Mouse (Mus musculus) colon, adult 2 months (tissue): ENCODE measurements around the gene Dhx16. TPM values are rescaled to one million over a fixed set of nuclear protein-coding genes. Genes with fewer than 3 reads are reported as not detected.

Source experiments
- polyA plus RNA-seq: library from polyadenylated mRNA; depleted of rRNA; stranded (reverse); fragments of >200 nt; gene quantifications from 2 replicates; pipeline ENCODE4 v1.2.3, GENCODE M21; 2012; rRNA removed

The Dhx16 gene
- polyA plus RNA-seq: 52.0 and 61.3 TPM in 2 replicates

GRCm38 (mm10) chr17:35879245-35880057 lies at the start of gene Dhx16:
TSS of gene Dhx16 (plus strand) at chr17:35879819.

GRCm38 (mm10) chr17:35838122-35838544 lies 41.5 kb upstream of the Dhx16 start, which contains the start of gene Tubb5:
TSS of gene Tubb5 (minus strand) at chr17:35838306.

DNA sequence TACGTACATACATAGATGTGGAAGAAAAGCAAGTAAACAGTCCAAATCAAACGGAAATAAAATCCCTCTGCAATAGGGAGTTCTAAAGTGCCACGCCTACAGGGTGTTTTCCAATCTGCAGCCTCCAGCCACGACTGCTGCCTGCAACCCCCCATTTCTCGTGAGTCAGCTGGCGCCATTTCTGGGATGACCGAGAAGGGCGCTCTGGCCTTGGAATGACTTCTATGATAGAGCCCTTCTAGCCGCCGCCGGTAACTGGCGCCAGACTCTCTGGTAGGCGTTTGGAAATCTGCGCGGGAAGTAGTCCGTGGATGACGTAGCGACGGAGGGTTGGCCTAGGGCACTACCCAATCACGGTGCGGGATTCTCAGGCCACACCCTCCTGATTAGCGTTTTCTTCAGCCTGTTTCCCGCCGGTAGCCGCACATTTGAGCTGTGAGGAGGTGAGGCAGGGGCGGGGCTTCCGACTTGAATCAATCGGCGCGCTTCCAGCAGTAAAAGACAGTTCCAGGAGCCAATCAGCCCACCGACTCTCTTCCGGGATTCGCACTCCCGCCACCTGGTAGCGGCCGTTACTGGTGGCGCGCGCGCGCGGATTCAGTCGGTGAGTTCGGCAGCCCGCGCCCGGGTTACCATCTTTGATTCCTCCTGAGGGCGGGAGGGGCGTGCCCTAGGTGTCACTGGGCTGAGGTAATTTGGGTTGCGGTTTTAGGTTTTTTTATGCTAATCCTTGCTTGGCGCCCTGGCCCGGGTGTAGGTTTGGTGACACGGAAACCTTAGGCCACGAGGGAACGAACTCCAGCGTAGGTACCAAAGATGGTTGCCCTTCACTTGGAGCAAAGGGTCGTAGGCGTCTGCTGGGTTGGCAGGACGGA lies 38.3 kb upstream of the Dhx16 start, which contains the start of gene Mdc1:
Gene Mdc1, plus strand, starts transcription at position 440 of the 875 bp plus-strand sequence.

GRCm38 (mm10) chr17:35861198-35861857 lies 18.3 kb upstream of the Dhx16 start, which contains the start of gene Nrm:
TSS of gene Nrm (plus strand) at chr17:35861318.

DNA sequence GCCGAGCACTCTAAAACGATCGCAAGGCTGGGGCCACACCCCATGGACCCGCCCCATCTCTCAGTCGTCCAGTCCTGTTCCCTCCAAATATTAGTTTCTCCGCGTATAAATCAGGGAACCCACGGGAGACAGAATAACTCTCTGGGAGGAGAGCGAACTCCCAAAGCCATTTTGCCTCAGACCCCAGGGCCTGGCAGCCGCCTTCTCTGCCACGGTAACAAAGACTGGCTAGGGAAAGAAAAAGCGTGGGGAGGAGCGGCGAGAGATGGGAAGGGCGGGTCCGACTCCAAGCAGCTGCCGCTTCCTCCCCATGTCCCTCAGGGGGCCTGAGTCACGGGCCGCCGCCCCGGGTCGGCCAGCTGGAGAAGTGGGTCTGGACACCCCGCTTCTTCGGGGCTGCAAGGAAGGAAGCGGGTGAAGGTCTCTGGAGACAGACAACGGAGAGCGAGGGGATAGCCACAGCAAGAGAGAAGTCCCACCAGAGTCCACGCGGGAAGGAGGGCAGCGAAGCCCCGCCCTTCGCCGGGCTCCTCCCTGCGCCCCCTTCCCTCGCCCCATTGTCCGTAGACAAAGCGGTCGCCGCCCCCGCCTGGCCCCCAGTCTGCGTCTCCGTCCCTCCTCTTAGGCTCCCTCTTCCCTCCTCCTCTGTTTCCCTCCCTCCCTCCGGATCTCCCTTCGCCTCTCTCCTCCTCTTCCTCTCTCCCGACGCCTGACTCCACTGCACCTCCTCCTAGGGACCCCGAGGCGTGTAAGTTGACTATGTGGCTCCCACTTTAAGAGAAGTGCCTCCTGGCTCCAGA lies 13.9 kb upstream of the Dhx16 start, which contains the start of gene Ppp1r18:
Gene Ppp1r18, plus strand, starts transcription at position 113 of the 800 bp plus-strand sequence.

DNA sequence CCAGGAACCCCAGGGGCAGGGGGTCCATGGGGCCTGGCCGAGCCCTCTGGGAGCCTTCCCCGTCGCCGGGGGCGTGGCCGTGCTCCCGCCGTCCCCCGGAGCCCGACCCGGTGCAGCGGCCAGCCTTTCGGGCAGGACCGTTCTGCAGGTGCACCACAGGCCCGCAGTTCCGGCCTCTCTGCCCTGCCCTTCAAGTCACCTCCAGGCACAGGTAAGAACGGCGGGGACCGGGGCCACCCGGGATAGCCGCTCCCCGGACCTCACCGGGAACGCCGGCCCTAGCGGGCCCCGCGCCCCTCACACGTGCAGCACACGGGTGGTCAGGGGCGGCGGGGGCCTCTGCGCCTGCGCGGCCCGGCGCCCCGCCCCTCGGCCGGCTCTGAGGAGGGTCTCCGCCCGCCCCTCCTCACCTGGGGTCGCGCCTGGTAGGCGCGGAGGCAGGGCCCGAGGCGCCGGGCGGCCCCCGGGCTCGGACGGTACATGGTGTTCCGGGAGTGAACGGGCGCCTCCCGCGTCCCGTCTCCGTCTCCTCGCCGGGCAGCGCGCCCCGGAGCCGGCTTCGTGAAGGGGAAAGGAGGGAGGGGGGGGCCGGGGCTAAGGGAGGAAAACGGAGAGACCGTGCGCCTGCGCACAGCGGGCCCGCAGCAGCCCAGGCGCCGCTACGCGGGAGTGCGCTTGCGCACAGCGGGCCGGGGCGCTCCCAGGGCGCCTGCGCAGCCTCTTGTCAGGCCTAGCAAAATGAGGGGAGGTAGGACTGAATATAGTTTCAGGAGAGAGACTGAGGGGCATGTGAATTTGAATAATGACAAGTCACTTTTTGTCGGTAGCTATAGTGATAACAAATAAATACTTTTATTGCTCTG lies 17.4 kb downstream of the Dhx16 start, which contains the start of gene 2310061I04Rik:
Gene 2310061I04Rik, minus strand, starts transcription at position 651 of the 863 bp plus-strand sequence.

DNA sequence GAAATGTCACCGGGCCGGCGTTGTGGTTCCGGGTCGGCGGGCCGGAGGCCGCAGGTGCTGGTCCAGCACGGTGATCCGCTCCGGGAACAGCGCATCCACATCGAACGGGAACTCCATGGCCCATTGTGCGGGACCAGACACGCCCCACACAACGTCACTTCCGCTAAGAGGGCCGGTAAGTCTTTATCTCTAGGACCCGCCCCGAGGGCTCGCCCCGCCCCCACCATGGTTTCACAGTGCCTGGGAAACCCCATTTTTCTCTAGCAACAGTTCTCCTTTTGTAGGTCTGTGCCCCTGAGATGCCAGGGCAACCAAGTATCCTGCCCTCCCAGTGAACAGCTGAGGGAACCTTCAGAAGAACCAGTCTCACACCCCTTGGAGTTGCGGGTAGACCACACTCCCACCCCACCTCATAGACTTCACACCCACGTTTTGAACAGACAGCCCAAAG lies 30.3 kb downstream of the Dhx16 start, which contains the start of gene Atat1:
Gene Atat1, minus strand, starts transcription at position 157 of the 451 bp plus-strand sequence.

GRCm38 (mm10) chr17:35916297-35917142 lies 36.9 kb downstream of the Dhx16 start, which contains the start of the genes Mrps18b and Ppp1r10:
TSS of gene Mrps18b (minus strand) at chr17:35916389.
TSS of gene Ppp1r10 (plus strand) at chr17:35916434.

Other genes with a start within 250 kb of the Dhx16 start
- not detected in 2 replicates for gene Mucl3, start 236.1 kb upstream of the Dhx16 start, polyA plus RNA-seq
- 43.1 and 46.7 TPM in 2 replicates for gene Vars2, start 212.2 kb upstream of the Dhx16 start, polyA plus RNA-seq
- 25.7 and 30.4 TPM in 2 replicates for gene Gtf2h4, start 206.1 kb upstream of the Dhx16 start, polyA plus RNA-seq
- gene Ddr1, start 175.2 kb upstream of the Dhx16 start, polyA plus RNA-seq: 106 and 136 TPM in 2 replicates
- gene Ier3, start 58.1 kb upstream of the Dhx16 start, polyA plus RNA-seq: 16.2 and 17.0 TPM in 2 replicates
- 62.1 and 68.9 TPM in 2 replicates for gene Flot1, start 56.6 kb upstream of the Dhx16 start, polyA plus RNA-seq
- 211 and 247 TPM in 2 replicates for gene Tubb5, start 41.5 kb upstream of the Dhx16 start, polyA plus RNA-seq
- 4.2 and 5.1 TPM in 2 replicates for gene Mdc1, start 38.3 kb upstream of the Dhx16 start, polyA plus RNA-seq
- gene Nrm, start 18.5 kb upstream of the Dhx16 start, polyA plus RNA-seq: 25.2 and 32.0 TPM in 2 replicates
- gene Ppp1r18, start 14.2 kb upstream of the Dhx16 start, polyA plus RNA-seq: 24.0 and 26.8 TPM in 2 replicates
- 90.4 and 106 TPM in 2 replicates for gene 2310061I04Rik, start 17.6 kb downstream of the Dhx16 start, polyA plus RNA-seq
- 43.4 and 55.2 TPM in 2 replicates for gene Atat1, start 30.3 kb downstream of the Dhx16 start, polyA plus RNA-seq
- 60.4 and 63.6 TPM in 2 replicates for gene Mrps18b, start 36.6 kb downstream of the Dhx16 start, polyA plus RNA-seq
- gene Ppp1r10, start 36.6 kb downstream of the Dhx16 start, polyA plus RNA-seq: 37.3 and 41.4 TPM in 2 replicates
- gene Abcf1, start 89.9 kb downstream of the Dhx16 start, polyA plus RNA-seq: 77.5 and 78.6 TPM in 2 replicates
- gene Gnl1, start 100.0 kb downstream of the Dhx16 start, polyA plus RNA-seq: 25.3 and 28.3 TPM in 2 replicates
- 7.6 and 8.0 TPM in 2 replicates for gene Prr3, start 100.4 kb downstream of the Dhx16 start, polyA plus RNA-seq
- 0.68 and 0.84 TPM in 2 replicates for gene H2-T24, start 140.7 kb downstream of the Dhx16 start, polyA plus RNA-seq
- 331 and 384 TPM in 2 replicates for gene H2-T23, start 153.0 kb downstream of the Dhx16 start, polyA plus RNA-seq
- 43.7 and 46.6 TPM in 2 replicates for gene H2-T22, start 162.9 kb downstream of the Dhx16 start, polyA plus RNA-seq
- 0.10 TPM in 1 of 2 replicates, not detected in the other for gene Gm6034, start 163.1 kb downstream of the Dhx16 start, polyA plus RNA-seq
- gene Gm11127, start 178.6 kb downstream of the Dhx16 start, polyA plus RNA-seq: 0.09 and 0.37 TPM in 2 replicates
- 0.08 TPM in 1 of 2 replicates, not detected in the other for gene Gm19684, start 241.9 kb downstream of the Dhx16 start, polyA plus RNA-seq
- gene Gm7030, start 249.6 kb downstream of the Dhx16 start, polyA plus RNA-seq: 0.81 and 1.1 TPM in 2 replicates